Mouse (Mus musculus): Measurements from ENCODE around the gene Adat1.

DNA sequence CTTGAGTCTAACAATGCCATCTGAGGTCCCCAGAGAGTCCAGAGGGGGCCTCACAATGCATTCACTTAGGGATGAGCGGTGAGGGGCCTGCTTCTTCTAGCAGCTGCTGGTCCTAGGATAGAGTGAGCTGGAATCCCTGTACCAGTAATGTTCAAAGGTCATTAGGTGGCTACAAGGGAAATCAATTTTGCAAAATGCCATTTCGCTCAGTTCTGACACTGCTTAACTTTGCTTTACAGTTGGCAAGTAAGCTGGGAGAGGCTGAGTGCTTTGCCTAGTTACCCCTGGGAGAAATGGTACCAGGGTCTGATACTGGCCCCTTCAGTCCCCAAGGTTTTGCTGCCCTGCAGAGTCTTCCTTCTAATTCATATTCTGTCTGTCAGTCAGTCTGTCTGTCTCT, 16.4 kb downstream of the Adat1 start:
- TF ChIP-seq POLR2A (IDR thresholded peaks at IDR 0.05; ENCODE audit: extremely low read depth, insufficient read depth, low read length) (no peak), CTCF (IDR thresholded peaks at IDR 0.05; ENCODE audit: low read depth, low read length) (no peak)
